Comparison of ENCODE assay signal across 8 mouse cellular contexts in the genomic region with DNA sequence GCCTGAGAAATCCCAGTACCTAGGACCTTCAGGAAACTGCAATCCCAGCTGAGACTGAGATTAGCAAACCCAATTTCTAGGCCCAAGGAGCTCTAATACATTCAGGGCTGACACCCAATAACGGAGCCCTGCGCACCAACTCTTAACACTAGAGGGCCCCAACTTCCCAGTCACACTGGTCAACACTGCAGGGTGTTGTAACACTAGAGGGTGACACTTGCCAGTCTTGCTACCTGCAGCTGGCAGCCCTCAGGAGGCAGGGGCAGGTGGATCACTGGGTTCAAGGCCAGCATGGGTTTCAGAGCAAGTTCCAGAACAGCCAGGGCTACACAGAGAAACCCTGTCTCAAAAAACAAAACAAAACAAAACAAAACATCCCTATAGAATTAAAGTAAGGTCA. TPM values are rescaled to one million over a fixed set of nuclear protein-coding genes. Genes with fewer than 3 reads are reported as not detected.
DNase-seq lines count a peak whose midpoint lies in the region; ATAC-seq lines count a peak whose summit lies in the region.

No protein-coding gene starts in this region.

- no peaks in the 10 kb centered on the region for H3K27me3 ChIP-seq in hindbrain, embryonic 16.5 days (replicated peaks; ENCODE audit: control insufficient read depth, insufficient read depth, low read length)
- peaks cover 13% of the 10 kb centered on the region for H3K27me3 ChIP-seq in liver, embryonic 13.5 days

- no peak overlapping the region for H3K4me2 ChIP-seq in hindbrain, embryonic 16.5 days (ENCODE audit: low read length)
- H3K4me2 ChIP-seq in liver, embryonic 13.5 days = peak overlapping the region; percentile 77

- peak; percentile 10 for ATAC-seq in hindbrain, embryonic 16.5 days
- peak; percentile 58 for ATAC-seq in liver, embryonic 13.5 days (ENCODE audit: low read depth)
- peak; percentile 83 for ATAC-seq in monocyte, adult 5-6 weeks (replicated peaks; ENCODE audit: insufficient number of reproducible peaks, low FRiP score, low TSS enrichment, poor library complexity, severe bottlenecking)

- H3K9ac ChIP-seq in hindbrain, embryonic 16.5 days (ENCODE audit: low read depth, low read length) = no peak overlapping the region
- peak overlapping the region; percentile 89; the same call in 1 of the 2 replicates for H3K9ac ChIP-seq in liver, embryonic 13.5 days

- peaks cover 25% of the 10 kb centered on the region for H3K4me1 ChIP-seq in hindbrain, embryonic 16.5 days (ENCODE audit: control insufficient read depth, insufficient read depth, low read depth, low read length)
- peaks cover 33% of the 10 kb centered on the region for H3K4me1 ChIP-seq in liver, embryonic 13.5 days (replicated peaks)

- H3K36me3 ChIP-seq in hindbrain, embryonic 16.5 days (ENCODE audit: control insufficient read depth, insufficient read depth, low read length) = no peaks in the 10 kb centered on the region
- peaks cover 10% of the 10 kb centered on the region; the same call in 1 of the 2 replicates for H3K36me3 ChIP-seq in liver, embryonic 13.5 days

- H3K27ac ChIP-seq in hindbrain, embryonic 16.5 days (ENCODE audit: low read depth, low read length) = no peak overlapping the region
- peak overlapping the region; percentile 34; the same call in 1 of the 2 replicates for H3K27ac ChIP-seq in liver, embryonic 13.5 days

- no peak overlapping the region for H3K4me3 ChIP-seq in hindbrain, embryonic 16.5 days (ENCODE audit: low read length)
- peak overlapping the region; percentile 88 for H3K4me3 ChIP-seq in liver, embryonic 13.5 days (replicated peaks)

- 17% methylated on average over 2 of the region's 2 CpGs for WGBS in hindbrain, embryonic 16.5 days
- 20% methylated on average over 2 of the region's 2 CpGs for whole genome bisulfite sequencing in liver, embryonic 13.5 days (ENCODE audit: insufficient replicate concordance)

- H3K9me3 ChIP-seq in hindbrain, embryonic 16.5 days (ENCODE audit: control insufficient read depth, low read length) = no peaks in the 10 kb centered on the region
- no peaks in the 10 kb centered on the region for H3K9me3 ChIP-seq in liver, embryonic 13.5 days (replicated peaks)

- DNase-seq in ovary, postnatal 36 days (ENCODE audit: low spot score) = peak; percentile 50
- no peak for DNase-seq in ovary, adult 18-20 months (ENCODE audit: low spot score)
- DNase-seq in c-Kit-positive CD71-positive TER-119-positive erythroid progenitor cells, embryonic 14.5 days (ENCODE audit: low spot score) = peak; percentile 72
- DNase-seq in gastrocnemius, postnatal 10 days = peak; percentile 37
- peak; percentile 68 for DNase-seq in liver, embryonic 13.5 days
- DNase-seq in thymus, adult 18-20 months = peak; percentile 39 to 59

RNA-seq across cellular contexts. Expression of a gene that starts 0.6 kb away (rescaled TPM):
- 10 to 100 TPM; 51.8 to 55.9 TPM for total RNA-seq in gastrocnemius, postnatal 10 days (2021)
- polyA plus RNA-seq in hindbrain, embryonic 16.5 days (2015; fragmentation: Nextera tagmentation; extraction: Ambion mirVana) = 95.0 and 95.8 TPM in 2 replicates
- 44.1 and 53.5 TPM in 2 replicates for polyA plus RNA-seq in liver, embryonic 13.5 days (2015; fragmentation: Nextera tagmentation; extraction: Ambion mirVana)
- 54.5 to 93.2 TPM (median 92.7 TPM) in 3 replicates for total RNA-seq in monocyte, adult 5-6 weeks (2017)

RNA-seq across cellular contexts. Expression of a gene that starts 8.9 kb away (rescaled TPM):
- total RNA-seq in gastrocnemius, postnatal 10 days (2021) = 10 to 100 TPM; 33.5 to 39.8 TPM
- 3.4 and 3.7 TPM in 2 replicates for polyA plus RNA-seq in hindbrain, embryonic 16.5 days (2015; fragmentation: Nextera tagmentation; extraction: Ambion mirVana)
- 1.8 and 1.9 TPM in 2 replicates for polyA plus RNA-seq in liver, embryonic 13.5 days (2015; fragmentation: Nextera tagmentation; extraction: Ambion mirVana)
- total RNA-seq in monocyte, adult 5-6 weeks (2017) = 0.57 to 4.3 TPM (median 1.2 TPM) in 3 replicates

Comparison
In these comparisons a context has a peak if more than half of its experiments do, and no peak if none do; other contexts are left out.
1. ATAC-seq: peak in every context shown above with its lines; median percentile 83 in monocyte, adult 5-6 weeks; 58 in liver, embryonic 13.5 days; 10 in hindbrain, embryonic 16.5 days.